Mouse (Mus musculus) erythroblast, embryonic 14.5 days (primary cell): Measurements from ENCODE around the gene Tpp2.

Source experiments
- GATA1 ChIP-seq: IDR thresholded peaks from 2 replicates; pipeline ENCODE4 v1.6.1; 2012; ENCODE audit warnings: low read length, inconsistent platforms, mixed read lengths
- TAL1 ChIP-seq: IDR thresholded peaks from 3 replicates; pipeline ENCODE4 v1.6.1; 2012; ENCODE audit warnings: low read length, inconsistent platforms, mixed read lengths

DNA sequence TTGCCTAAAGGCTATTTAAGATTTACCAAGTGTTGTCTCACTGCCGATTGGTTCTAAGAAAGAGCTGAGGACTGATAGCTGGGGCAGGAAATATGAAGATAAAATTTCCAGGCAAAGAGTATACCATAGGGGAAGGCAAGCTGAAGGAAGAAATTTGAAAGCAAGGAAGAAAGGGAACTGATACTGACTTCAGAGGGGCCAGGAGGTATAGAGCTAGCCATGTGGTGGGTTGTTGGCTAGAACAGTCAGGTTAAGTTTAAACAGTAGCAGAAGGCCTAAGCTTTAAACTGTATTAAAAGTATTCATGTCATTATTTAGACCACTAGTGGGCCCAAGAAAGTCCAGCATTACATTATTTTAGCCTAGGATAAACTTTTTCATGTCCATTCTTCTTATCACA, 31.0 kb upstream of the Tpp2 start:
- TF ChIP-seq TAL1 (no peak), GATA1 (no peak)
